Mouse (Mus musculus) erythroblast, adult 5-6 weeks (primary cell): ENCODE measurements around the gene Unc5b. TPM values are rescaled to one million over a fixed set of nuclear protein-coding genes. Genes with fewer than 3 reads are reported as not detected.
"Not testable (repeated sequence)": the region's sequence is repeated elsewhere in the genome, so short reads cannot be mapped to it uniquely, and the experiment has no call there.

Experiments
- ATAC-seq: replicated peaks from 2 replicates; pipeline ENCODE4 v1.8.0; 2016; ENCODE audit warnings: moderate number of reproducible peaks, mild to moderate bottlenecking, moderate TSS enrichment, inconsistent platforms; ENCODE audit not compliant: poor library complexity, low FRiP score, severe bottlenecking
- total RNA-seq, 2 experiments: library from RNA; stranded (forward) in 1 of 2; stranded (reverse) in 1 of 2; fragments of 150-400 nt in 1 of 2; fragments of 200-764, 138-1000 nt in 1 of 2; gene quantifications; 2 replicates each; pipeline versions ENCODE4 v1.2.3 to v1.2.4; 2015 to 2017; ENCODE audit warnings: low replicate concordance in 2 of 2

Unc5b gene
- total RNA-seq, 2 experiments from 2014 or later: not detected

DNA sequence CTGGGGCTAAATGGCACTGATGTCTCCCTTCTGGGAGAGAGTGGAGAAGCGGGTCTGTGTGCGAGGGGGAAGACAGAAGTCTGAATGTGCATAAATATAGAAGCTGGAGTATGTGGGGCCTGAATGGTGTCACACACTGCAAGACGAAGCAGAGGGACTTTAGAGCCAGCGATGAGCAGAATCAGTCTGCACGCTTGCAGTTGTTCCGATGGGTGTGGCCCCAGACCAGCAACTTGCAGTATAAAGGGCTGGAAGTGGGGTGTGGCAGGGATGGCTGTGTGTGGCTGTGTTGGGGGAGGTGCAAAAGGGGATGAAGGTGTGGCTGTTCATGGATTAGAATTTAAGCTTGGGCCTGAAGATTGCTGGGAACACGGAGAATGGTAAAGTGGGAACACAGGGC, 62.8 kb downstream of the Unc5b start:
- no peak for ATAC-seq

DNA sequence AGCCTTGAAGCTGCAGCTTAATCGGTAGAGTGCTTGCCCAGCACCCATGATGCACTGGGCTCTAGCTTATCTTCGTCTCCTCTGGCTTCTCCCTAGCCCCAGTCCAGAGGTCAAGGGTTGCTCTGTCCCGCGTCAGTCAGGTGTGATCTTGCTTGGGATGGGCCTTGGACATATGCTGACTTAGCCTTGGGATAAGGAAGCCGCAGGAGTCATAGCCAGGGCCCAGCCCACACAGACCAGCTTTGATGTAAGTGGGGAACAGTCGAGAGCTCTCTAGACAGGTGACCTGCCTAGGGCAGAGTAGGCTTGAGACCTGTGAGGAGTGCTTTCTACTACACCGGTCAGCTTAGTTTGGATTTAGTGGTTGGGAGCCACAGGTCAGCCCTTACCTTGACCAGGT, 64.0 kb downstream of the Unc5b start:
- no peak for ATAC-seq

DNA sequence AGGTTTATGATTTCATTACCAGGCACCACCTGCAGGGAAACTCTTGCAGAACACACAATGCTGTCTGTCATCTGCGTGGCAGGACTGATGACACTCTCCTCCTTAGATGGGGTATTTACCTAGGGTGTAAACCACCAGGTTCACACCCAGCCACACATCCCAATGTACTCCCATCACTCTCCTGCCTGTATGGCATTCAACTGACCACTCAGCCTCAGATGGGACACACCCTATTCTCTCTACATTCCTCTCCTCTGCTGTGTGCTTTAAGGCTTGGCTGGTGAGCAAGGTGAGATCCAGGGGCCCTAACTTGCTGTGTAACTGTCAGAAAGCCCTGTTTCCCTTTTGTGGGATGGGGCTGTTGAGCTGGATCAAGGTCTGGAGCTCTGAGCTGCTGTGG, 69.3 kb downstream of the Unc5b start:
- ATAC-seq: no peak

GRCm38 (mm10) chr10:60760377-60760776, 71.0 kb downstream of the Unc5b start:
- peak; percentile 78 for ATAC-seq

- ATAC-seq: no peak
These were observed 74.4 kb downstream of the Unc5b start for GRCm38 (mm10) chr10:60756992-60757391.

DNA sequence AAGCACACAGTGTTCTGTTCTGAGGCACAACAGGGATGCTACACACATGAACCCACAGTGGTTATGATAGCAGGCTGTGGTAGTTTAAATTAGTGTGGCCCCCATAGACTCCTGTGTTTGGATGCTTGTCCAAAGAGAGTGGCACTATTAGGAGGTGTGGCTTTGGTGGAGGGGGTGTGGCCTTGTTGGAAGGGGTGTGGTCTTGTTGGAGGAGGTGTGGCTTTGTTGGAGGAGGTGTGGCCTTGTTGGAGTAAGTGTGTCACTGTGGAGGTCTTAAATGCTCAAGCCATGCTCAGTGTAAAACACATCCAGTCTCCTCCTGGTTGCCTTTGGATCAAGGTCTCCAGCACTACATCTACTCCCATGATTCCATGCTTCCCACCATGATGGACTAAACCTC, 75.2 kb downstream of the Unc5b start:
- no peak for ATAC-seq

DNA sequence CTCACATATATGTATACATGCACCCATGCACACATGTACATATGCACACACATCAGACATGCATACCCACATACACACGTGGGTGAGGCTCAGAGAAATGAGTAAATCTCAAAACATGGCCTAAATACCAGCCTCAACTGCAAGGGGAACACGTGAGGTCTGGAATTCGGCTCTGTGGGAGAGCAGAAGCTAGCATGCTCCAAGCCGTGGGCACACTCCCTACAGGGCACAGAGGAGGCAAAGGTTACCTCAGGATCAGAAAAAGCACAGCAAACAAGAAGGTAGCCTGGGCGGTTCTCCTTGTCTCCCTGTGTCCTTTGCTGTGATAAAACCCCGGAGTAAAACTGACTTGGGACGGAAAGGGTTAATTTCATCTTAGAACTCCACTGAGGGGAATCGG, 77.4 kb downstream of the Unc5b start:
- no peak for ATAC-seq

DNA sequence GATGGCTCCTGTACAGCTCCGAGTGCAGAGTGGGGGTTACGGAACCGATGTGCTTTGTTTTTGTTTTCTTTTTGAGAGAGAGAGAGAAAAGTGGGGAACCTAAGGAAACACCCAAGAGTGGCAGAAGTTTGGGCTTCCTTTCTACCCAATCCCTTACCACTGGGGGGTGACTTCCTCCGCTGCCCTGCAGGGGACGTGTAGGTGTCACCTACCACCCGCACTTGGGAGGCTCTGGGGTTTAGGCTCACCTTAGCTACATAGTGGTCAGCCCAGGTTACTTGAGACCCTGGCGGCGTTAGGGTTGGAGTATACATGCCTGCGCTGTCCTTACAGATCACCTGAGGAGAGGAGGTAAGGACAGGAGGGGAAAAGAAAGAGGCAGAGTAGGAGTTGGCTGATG, 78.1 kb downstream of the Unc5b start:
- ATAC-seq: no peak

GRCm38 (mm10) chr10:60752040-60753020, 79.1 kb downstream of the Unc5b start, which contains the start of gene Slc29a3:
Gene Slc29a3 (minus strand): TSS chr10:60752794.
- ATAC-seq: peak; percentile 98

DNA sequence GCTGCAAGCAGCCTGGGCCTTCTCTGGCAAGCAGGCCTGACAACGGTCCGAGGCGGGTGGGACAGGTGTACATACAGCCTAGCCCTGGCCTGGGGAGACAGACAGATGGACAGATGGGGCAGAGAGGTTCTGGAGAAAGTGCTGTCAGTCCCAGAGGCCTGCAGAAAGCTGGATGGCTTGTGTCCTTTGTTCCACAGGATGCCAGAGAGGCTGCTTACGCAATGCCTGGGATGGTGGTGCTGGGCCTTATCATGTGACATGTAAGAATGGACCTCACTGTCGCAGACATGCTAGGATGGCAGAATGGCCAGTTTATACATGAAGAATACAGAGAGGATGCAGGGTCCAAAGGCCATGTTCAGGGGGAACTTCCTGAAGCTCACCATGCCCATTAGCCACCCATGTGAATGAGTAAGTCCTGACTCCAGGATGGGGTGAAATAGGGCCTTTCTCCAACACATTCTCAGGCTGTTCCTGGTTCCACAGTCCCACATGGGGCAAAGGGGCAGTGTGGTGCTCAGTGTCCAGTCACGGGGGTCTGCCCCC, 83.6 kb downstream of the Unc5b start:
- ATAC-seq: no peak

DNA sequence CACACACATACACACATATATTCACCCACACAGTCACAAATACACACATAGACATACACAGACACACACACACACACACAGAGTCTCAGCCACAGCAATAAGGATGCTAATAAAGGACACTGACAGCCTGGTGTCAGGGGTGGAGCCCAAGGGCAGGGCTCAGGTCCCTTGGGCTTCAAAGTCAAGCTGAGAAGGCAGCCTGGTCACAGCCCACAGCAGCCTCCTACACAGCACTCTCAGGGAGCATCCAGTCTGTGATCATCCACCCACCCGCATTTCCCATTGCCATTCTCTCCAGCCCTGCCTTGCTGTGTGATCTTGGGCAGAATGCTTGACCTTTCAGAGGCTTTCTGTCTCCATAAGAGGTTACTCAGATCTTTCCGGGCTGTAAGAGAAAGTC, 84.9 kb downstream of the Unc5b start:
- ATAC-seq: no peak

DNA sequence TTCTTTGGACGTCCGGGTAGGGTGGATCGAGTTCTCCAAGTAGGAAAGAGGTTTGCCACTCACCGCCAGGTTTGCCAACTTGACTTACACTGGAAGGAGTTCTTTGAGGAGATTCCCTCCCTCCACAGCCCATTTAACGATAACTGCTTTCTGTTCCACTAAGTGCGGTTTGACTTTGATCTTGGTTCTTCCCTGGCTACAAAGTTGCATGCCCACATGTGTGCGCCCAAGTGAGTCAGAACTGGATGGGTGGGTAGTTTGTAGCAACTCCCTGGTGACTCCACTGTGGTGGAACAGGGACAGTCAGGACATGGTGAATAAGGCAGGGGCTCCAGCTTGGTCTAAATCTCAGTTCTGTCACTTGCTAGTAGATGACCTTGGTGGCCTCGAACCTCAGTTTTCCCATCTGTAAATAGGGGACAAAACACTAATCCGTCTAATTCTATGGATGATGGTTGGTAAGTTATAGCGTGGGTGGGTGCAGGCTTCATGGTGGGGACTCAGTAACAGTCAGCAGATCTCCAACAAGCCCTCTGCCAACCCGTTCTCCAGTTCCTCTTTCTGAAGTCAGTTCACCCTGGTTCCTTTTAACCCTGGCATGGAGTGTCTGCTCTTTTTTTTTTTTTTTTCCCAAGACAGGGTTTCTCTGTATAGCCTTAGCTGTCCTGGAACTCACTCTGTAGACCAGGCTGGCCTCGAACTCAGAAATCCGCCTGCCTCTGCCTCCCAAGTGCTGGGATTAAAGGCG, 86.7 kb downstream of the Unc5b start:
- no peak for ATAC-seq

DNA sequence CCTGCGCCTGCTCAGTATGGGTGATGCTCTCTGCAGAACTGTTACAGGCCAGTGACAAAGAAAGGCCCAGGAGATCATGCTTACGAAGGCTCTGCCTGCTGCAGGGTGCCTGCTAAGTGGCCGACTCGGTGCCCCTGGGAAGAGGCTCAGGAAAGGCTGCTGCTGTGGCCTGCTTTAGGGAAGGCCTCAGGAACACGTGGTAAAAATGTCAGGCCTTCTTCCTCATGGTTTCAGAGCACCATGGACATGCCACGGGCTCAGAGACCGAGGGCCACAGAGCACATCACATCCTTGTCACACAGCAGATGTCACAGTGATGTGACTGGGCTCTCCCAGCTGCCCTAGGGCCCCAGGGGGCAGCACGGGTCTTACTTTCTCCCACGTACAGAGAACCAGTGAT, 87.7 kb downstream of the Unc5b start:
- no peak for ATAC-seq

- ATAC-seq: no peak
These were observed 88.4 kb downstream of the Unc5b start for GRCm38 (mm10) chr10:60742942-60743341.

- ATAC-seq: not testable (repeated sequence)
These were observed 89.1 kb downstream of the Unc5b start for GRCm38 (mm10) chr10:60742296-60742695.

DNA sequence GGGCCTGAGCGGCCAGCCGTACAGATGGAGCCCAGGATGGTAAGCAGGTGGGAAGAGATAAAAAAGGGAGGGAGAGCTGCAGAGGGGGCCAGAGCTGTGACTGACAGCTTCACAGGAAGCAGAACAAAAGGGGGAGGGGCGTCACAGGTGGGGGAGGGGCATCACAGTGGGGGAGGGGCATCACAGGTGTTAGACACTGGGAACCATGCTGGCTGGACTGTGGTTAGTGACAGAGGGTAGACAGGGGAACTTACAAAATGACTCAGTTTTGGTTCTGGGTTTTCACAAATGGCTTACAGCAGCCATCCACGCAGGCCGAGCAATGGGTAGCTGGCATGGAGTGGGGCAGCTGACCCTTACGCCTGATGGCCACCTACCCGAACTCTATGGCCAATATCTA, 89.9 kb downstream of the Unc5b start:
- ATAC-seq: no peak

- ATAC-seq: no peak
These were observed 91.6 kb downstream of the Unc5b start for GRCm38 (mm10) chr10:60739619-60740363.

GRCm38 (mm10) chr10:60737886-60738640, 93.3 kb downstream of the Unc5b start:
- ATAC-seq: no peak

GRCm38 (mm10) chr10:60737169-60737728, 94.1 kb downstream of the Unc5b start:
- no peak for ATAC-seq
